Mouse (Mus musculus) forebrain, embryonic 12.5 days (tissue): ENCODE measurements around the gene Gm20388. TPM values are rescaled to one million over a fixed set of nuclear protein-coding genes. Genes with fewer than 3 reads are reported as not detected.

Experiments
- ATAC-seq: fragments of 200-750 bp; cut with Nextera tagmentation; 2 replicates; pipeline ENCODE4 v1.8.0; 2017; ENCODE audit warnings: moderate TSS enrichment; ENCODE audit not compliant: low FRiP score
- H3K27ac ChIP-seq: fragments of 300-500 bp; sonication (generic); 2 replicates; pipeline ENCODE4 v1.5.1; 2016; ENCODE audit warnings: mild to moderate bottlenecking
- H3K27me3 ChIP-seq: fragments of 300-500 bp; sonication (generic); 2 replicates; pipeline ENCODE4 v1.6.1; 2016; ENCODE audit warnings: mild to moderate bottlenecking
- H3K36me3 ChIP-seq: fragments of 300-500 bp; sonication (generic); replicated peaks from 2 replicates; pipeline ENCODE4 v1.6.1; 2016; ENCODE audit warnings: mild to moderate bottlenecking
- H3K4me1 ChIP-seq: fragments of 300-500 bp; sonication (generic); 2 replicates; pipeline ENCODE4 v1.6.1; 2016
- H3K4me2 ChIP-seq: fragments of 300-500 bp; sonication (generic); 2 replicates; pipeline ENCODE4 v1.6.1; 2016; ENCODE audit warnings: mild to moderate bottlenecking, moderate library complexity
- H3K4me3 ChIP-seq: fragments of 300-500 bp; sonication (generic); replicated peaks from 2 replicates; pipeline ENCODE4 v1.5.1; 2016; ENCODE audit warnings: mild to moderate bottlenecking
- H3K9ac ChIP-seq: fragments of 300-500 bp; sonication (generic); 2 replicates; pipeline ENCODE4 v1.6.1; 2016; ENCODE audit warnings: mild to moderate bottlenecking
- H3K9me3 ChIP-seq: fragments of 300-500 bp; sonication (generic); 2 replicates; pipeline ENCODE4 v1.6.1; 2016
- WGBS: fragments of 180-500 bp; shearing (Covaris S2); methylation state at CpG from one replicate; pipeline ENCODE4 v1.1.7; 2016; 5-methylcytosine and 5-hydroxymethylcytosine counted together
- polyA plus RNA-seq: library from polyadenylated mRNA; unstranded; fragments of >200 nt; fragmentation: Nextera tagmentation; extraction: Ambion mirVana; gene quantifications from 2 replicates; pipeline ENCODE4 v1.2.1, GENCODE M21; 2016

Gene Gm20388
- polyA plus RNA-seq, 1 experiment from 2014 or later: not detected

DNA sequence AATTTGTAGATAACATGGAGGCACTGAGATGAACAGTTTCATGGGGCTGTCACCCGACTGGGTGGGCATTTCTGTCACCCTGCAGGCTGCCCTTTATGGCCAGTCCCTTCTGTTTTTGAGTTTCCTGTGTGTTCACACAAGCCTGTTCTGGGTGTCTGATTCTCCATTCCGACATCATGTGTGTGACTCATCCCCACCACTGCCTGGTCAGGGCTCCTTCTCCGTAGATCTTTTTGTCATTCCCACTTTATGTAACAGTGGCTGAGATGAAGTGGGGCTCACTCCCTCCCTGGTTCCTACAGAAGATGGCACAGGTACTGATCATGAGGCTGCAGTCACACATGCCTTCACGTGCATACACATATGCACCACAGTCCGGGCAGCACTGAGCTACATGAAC, 3212.0 kb downstream of the Gm20388 start:
- Histone ChIP-seq H3K27me3 (peaks cover 60% of the 10 kb centered on the region), H3K9me3 (no peaks in the 10 kb centered on the region), H3K27ac (no peak overlapping the region), H3K9ac (no peak overlapping the region), H3K4me2 (no peak overlapping the region), H3K36me3 (no peaks in the 10 kb centered on the region), H3K4me3 (no peak overlapping the region), H3K4me1 (peaks cover 8% of the 10 kb centered on the region)
- 79% methylated on average over 5 of the region's 5 CpGs for WGBS
- ATAC-seq: no peak

- 6% methylated on average over 19 of the region's 19 CpGs for WGBS
- Histone ChIP-seq H3K4me1 (peaks cover 4% of the 10 kb centered on the region; the same call in 1 of the 2 replicates), H3K4me2 (peak overlapping the region; percentile 6; the same call in 1 of the 2 replicates), H3K4me3 (no peak overlapping the region), H3K27me3 (peaks cover 36% of the 10 kb centered on the region), H3K27ac (no peak overlapping the region), H3K36me3 (no peaks in the 10 kb centered on the region), H3K9ac (no peak overlapping the region), H3K9me3 (no peaks in the 10 kb centered on the region)
- ATAC-seq: 0 out of 2 replicates have a peak, but pooled peaks have one; percentile 39
Measured at GRCm38 (mm10) chr8:123126193-123126816, 3215.7 kb downstream of the Gm20388 start.

DNA sequence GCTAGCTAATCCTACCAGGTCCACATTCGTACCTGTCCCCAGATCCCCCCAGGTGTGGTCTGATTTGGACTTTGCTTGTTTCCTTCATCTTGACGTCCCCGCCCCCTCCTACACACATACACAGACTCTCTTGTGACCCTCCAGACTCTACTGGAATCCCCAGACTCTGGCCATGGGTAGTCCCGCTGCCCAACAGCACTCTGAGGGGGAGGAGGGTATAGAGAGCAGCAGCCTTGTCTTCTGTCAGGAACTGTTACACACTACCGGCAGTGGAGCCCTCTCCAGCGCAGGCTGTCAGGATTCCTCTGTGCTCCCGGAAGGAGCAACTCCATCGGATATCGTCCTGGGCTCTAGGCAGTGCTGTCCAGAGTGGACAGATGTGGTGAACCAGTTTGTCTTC, 3220.4 kb downstream of the Gm20388 start:
- Histone ChIP-seq H3K36me3 (no peaks in the 10 kb centered on the region), H3K4me1 (peaks cover 23% of the 10 kb centered on the region), H3K4me3 (no peak overlapping the region), H3K27ac (no peak overlapping the region), H3K9me3 (0 out of 2 replicates have a peak, but pooled peaks cover 3% of the 10 kb centered on the region), H3K27me3 (peaks cover 19% of the 10 kb centered on the region; the same call in 1 of the 2 replicates), H3K4me2 (no peak overlapping the region), H3K9ac (no peak overlapping the region)
- no peak for ATAC-seq
- 77% methylated on average over 9 of the region's 9 CpGs for WGBS

DNA sequence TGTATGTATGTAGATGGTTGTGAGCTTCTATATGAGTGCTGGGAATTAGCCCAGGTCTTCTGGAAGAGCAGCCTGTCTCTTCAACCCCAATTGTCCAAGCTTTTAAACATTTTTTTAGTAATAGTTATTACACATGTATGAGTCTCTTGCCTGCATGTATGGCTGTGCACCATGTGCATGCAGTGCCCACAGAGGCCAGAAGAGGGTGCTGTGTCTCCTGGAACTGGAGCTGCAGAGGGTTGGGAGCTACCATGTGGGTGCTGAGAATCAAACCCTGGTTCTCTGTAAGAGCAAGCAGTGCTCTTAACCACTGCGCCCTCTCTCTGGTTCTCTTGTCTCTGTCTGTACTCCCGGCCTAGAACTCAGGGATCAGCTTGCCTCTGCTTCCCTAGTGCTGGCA, 3222.3 kb downstream of the Gm20388 start:
- Histone ChIP-seq H3K9me3 (0 out of 2 replicates have a peak, but pooled peaks cover 3% of the 10 kb centered on the region), H3K27me3 (peaks cover 2% of the 10 kb centered on the region; the same call in 1 of the 2 replicates), H3K9ac (no peak overlapping the region), H3K27ac (no peak overlapping the region), H3K4me1 (peaks cover 30% of the 10 kb centered on the region), H3K4me3 (no peak overlapping the region), H3K36me3 (no peaks in the 10 kb centered on the region), H3K4me2 (no peak overlapping the region)
- ATAC-seq: no peak
- WGBS: 96% methylated on average over 2 of the region's 2 CpGs

DNA sequence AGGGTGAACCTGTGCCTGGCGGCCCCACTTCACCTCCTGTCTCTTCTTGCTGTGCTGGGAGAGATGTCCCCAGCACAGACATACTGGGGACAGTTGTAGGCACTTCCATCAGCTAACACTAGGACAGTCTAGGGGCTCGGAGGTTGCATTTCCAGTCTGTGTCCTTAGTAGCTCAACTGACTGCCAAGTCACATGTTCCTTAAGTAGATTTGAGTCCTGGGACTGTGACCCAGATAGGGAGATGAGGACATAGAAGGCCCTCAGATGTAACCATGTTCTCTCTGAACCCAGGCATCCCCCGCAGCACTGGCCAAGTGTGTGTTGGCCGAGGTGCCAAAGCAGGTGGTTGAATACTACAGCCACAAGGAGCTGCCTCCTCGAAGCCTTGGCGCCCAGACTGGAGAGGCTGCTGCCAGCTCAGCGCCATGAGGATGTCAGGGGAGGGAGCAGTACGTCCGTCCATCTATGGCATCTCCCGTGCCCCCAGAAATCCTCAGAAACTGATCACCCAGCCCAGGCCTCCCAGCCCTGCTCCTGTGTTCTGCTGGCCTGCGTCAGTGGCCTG, 3223.6 kb downstream of the Gm20388 start:
- ATAC-seq: no peak
- no peaks in the 10 kb centered on the region; the same call in 1 of the 2 replicates for H3K27me3 ChIP-seq
- H3K4me3 ChIP-seq: no peak overlapping the region
- WGBS: 87% methylated on average over 11 of the region's 11 CpGs
- peaks cover 36% of the 10 kb centered on the region for H3K4me1 ChIP-seq
- H3K9ac ChIP-seq: no peak overlapping the region
- no peak overlapping the region for H3K4me2 ChIP-seq
- H3K27ac ChIP-seq: no peak overlapping the region
- H3K9me3 ChIP-seq: 0 out of 2 replicates have a peak, but pooled peaks cover 3% of the 10 kb centered on the region
- no peaks in the 10 kb centered on the region for H3K36me3 ChIP-seq

GRCm38 (mm10) chr8:123135406-123135805, 3224.8 kb downstream of the Gm20388 start:
- Histone ChIP-seq H3K4me3 (no peak overlapping the region), H3K27me3 (no peaks in the 10 kb centered on the region; the same call in 1 of the 2 replicates), H3K9me3 (0 out of 2 replicates have a peak, but pooled peaks cover 3% of the 10 kb centered on the region), H3K4me2 (peak overlapping the region; percentile 36), H3K27ac (peak overlapping the region; percentile 81), H3K9ac (no peak overlapping the region), H3K36me3 (no peaks in the 10 kb centered on the region), H3K4me1 (peaks cover 36% of the 10 kb centered on the region)
- ATAC-seq: peak; percentile 67
- 15% methylated on average over 7 of the region's 7 CpGs for WGBS

DNA sequence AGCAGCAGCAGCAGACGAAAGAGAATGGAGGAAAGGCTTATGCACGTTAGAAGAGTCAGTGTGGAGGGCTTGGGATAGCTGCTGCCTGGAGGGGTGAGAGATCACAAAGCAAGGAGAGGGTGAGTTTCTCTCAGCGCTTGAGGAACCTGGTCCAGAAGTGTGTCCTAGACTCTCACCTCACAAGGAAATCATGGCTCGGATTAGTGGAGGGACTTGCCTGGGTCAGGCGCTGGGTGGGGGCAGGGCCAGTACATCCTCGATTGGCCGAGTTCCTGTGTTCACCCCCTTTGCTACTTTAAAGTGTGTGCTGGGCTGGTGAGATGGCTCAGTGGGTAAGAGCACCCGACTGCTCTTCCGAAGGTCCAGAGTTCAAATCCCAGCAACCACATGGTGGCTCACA, 3225.2 kb downstream of the Gm20388 start:
- Histone ChIP-seq H3K27me3 (no peaks in the 10 kb centered on the region; the same call in 1 of the 2 replicates), H3K4me1 (peaks cover 36% of the 10 kb centered on the region), H3K27ac (peak overlapping the region; percentile 81), H3K4me2 (peak overlapping the region; percentile 36), H3K36me3 (no peaks in the 10 kb centered on the region), H3K9me3 (0 out of 2 replicates have a peak, but pooled peaks cover 3% of the 10 kb centered on the region), H3K9ac (no peak overlapping the region), H3K4me3 (no peak overlapping the region)
- WGBS: 42% methylated on average over 9 of the region's 9 CpGs
- ATAC-seq: peak; percentile 21

- Histone ChIP-seq H3K27me3 (no peaks in the 10 kb centered on the region; the same call in 1 of the 2 replicates), H3K9me3 (0 out of 2 replicates have a peak, but pooled peaks cover 3% of the 10 kb centered on the region), H3K9ac (no peak overlapping the region), H3K36me3 (no peaks in the 10 kb centered on the region), H3K27ac (no peak overlapping the region), H3K4me2 (no peak overlapping the region), H3K4me1 (peaks cover 36% of the 10 kb centered on the region), H3K4me3 (no peak overlapping the region)
- WGBS: 86% methylated on average over 9 of the region's 9 CpGs
- no peak for ATAC-seq
Measured at GRCm38 (mm10) chr8:123136287-123136686, 3225.6 kb downstream of the Gm20388 start.

DNA sequence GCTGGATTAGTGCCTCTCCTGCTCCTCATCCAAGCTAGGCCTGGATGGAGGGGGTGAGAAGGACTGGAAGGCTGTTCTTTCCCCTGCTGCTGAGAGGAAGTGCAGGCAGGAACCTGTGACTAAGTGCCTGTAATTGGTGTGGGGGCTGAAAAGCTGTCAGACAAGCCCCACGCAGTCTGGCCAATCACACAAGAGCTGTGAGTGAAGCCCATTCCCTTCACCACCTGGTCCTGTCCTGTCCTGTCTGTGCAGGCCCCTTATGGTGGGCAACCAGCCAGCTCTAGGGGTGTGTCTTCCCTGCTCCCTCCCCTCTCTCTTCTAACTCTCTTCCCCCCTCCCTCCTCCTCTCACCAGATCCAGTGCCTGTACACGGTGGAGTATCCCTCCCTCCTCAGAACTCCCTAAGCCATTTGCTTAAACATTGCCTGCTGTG, 3227.0 kb downstream of the Gm20388 start:
- Histone ChIP-seq H3K4me3 (no peak overlapping the region), H3K4me2 (no peak overlapping the region), H3K4me1 (peaks cover 36% of the 10 kb centered on the region), H3K9me3 (0 out of 2 replicates have a peak, but pooled peaks cover 3% of the 10 kb centered on the region), H3K36me3 (no peaks in the 10 kb centered on the region), H3K9ac (no peak overlapping the region), H3K27me3 (no peaks in the 10 kb centered on the region; the same call in 1 of the 2 replicates), H3K27ac (peak overlapping the region; percentile 79)
- ATAC-seq: peak; percentile 75; the same call in 1 of the 2 replicates
- WGBS: 16% methylated on average over 2 of the region's 2 CpGs

- Histone ChIP-seq H3K9me3 (no peaks in the 10 kb centered on the region), H3K4me3 (no peak overlapping the region), H3K36me3 (no peaks in the 10 kb centered on the region), H3K9ac (no peak overlapping the region), H3K27ac (no peak overlapping the region), H3K4me2 (no peak overlapping the region), H3K27me3 (no peaks in the 10 kb centered on the region; the same call in 1 of the 2 replicates), H3K4me1 (peaks cover 36% of the 10 kb centered on the region)
- WGBS: 61% methylated on average over 4 of the region's 4 CpGs
- no peak for ATAC-seq
Measured at GRCm38 (mm10) chr8:123138741-123139140, 3228.1 kb downstream of the Gm20388 start.

- Histone ChIP-seq H3K4me3 (no peak overlapping the region), H3K27ac (no peak overlapping the region), H3K36me3 (no peaks in the 10 kb centered on the region), H3K4me1 (peaks cover 16% of the 10 kb centered on the region), H3K9ac (no peak overlapping the region), H3K4me2 (no peak overlapping the region), H3K27me3 (no peaks in the 10 kb centered on the region), H3K9me3 (no peaks in the 10 kb centered on the region)
- ATAC-seq: no peak
- 81% methylated on average over 14 of the region's 14 CpGs for WGBS
Measured at GRCm38 (mm10) chr8:123141741-123142462, 3231.3 kb downstream of the Gm20388 start.

DNA sequence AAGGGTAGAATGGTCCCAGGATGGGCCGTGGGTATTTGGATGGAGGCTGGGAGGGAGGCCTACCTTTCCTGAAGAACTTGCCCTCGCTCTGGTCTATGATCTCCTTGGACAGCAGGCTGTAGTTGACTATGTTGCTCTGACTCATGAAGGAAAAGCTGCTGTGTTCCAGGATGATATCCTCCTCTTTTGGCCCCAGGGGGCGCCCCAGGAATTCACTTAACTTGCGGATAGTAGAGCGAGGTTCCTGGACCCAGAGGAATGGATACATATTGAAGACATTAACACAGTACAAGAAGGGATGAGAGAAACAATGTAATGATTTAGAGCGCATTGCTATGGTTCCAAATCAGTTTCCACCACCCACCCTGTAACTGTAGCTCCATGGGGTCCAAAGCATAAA, 3234.6 kb downstream of the Gm20388 start:
- H3K27ac ChIP-seq: no peak overlapping the region
- H3K9ac ChIP-seq: no peak overlapping the region
- 59% methylated on average over 6 of the region's 6 CpGs for WGBS
- H3K36me3 ChIP-seq: no peaks in the 10 kb centered on the region
- H3K9me3 ChIP-seq: no peaks in the 10 kb centered on the region
- no peak overlapping the region for H3K4me2 ChIP-seq
- H3K4me3 ChIP-seq: no peak overlapping the region
- H3K4me1 ChIP-seq: no peaks in the 10 kb centered on the region
- H3K27me3 ChIP-seq: no peaks in the 10 kb centered on the region
- no peak for ATAC-seq
